Mouse (Mus musculus): Measurements from ENCODE around the gene Begain. TPM values are rescaled to one million over a fixed set of nuclear protein-coding genes. Genes with fewer than 3 reads are reported as not detected.

The Begain gene
- polyA plus RNA-seq, 2 experiments, result 0.88 to 1.4 TPM

- ATAC-seq (ENCODE audit: insufficient read depth), result no peak
- Histone ChIP-seq H3K27ac (no peak overlapping the region), H3K9me3 (ENCODE audit: control insufficient read depth, low read length) (no peaks in the 10 kb centered on the region), H3K36me3 (replicated peaks; ENCODE audit: control insufficient read depth, insufficient read depth, low read depth) (no peaks in the 10 kb centered on the region), H3K27me3 (ENCODE audit: control insufficient read depth, insufficient read depth, low read length) (no peaks in the 10 kb centered on the region; the same call in 1 of the 2 replicates), H3K4me2 (ENCODE audit: low read depth) (no peak overlapping the region), H3K9ac (replicated peaks) (no peak overlapping the region), H3K4me3 (ENCODE audit: insufficient read depth in 1 of 2, low read depth in 2 of 2, low read length in 2 of 2) (no peak overlapping the region), H3K4me1 (replicated peaks; ENCODE audit: control insufficient read depth in 2 of 2, insufficient read depth in 2 of 2, low read length in 1 of 2) (no peaks in the 10 kb centered on the region)
- TF ChIP-seq EP300 (IDR thresholded peaks at IDR 0.05; ENCODE audit: low read depth) (no peak), CTCF (IDR thresholded peaks at IDR 0.05; ENCODE audit: low read depth) (no peak)
- no peak for DNase-seq (ENCODE audit: low read depth in 3 of 3, low spot score in 3 of 3)
- WGBS (ENCODE audit: insufficient replicate concordance), result 64% methylated on average over 6 of the region's 6 CpGs
Observed at GRCm38 (mm10) chr12:109074106-109074505, 6.1 kb upstream of the Begain start.

GRCm38 (mm10) chr12:109071248-109071647 lies 3.2 kb upstream of the Begain start:
- Histone ChIP-seq H3K27me3 (ENCODE audit: control insufficient read depth, insufficient read depth, low read length) (peaks cover 4% of the 10 kb centered on the region), H3K4me3 (ENCODE audit: insufficient read depth in 1 of 2, low read depth in 2 of 2, low read length in 2 of 2) (no peak overlapping the region), H3K36me3 (replicated peaks; ENCODE audit: control insufficient read depth, insufficient read depth, low read depth) (no peaks in the 10 kb centered on the region), H3K27ac (no peak overlapping the region), H3K9me3 (ENCODE audit: control insufficient read depth, low read length) (no peaks in the 10 kb centered on the region), H3K4me2 (ENCODE audit: low read depth) (no peak overlapping the region), H3K4me1 (replicated peaks; ENCODE audit: control insufficient read depth in 2 of 2, insufficient read depth in 2 of 2, low read length in 1 of 2) (no peaks in the 10 kb centered on the region), H3K9ac (replicated peaks) (no peak overlapping the region)
- ATAC-seq (ENCODE audit: insufficient read depth), result no peak
- no peak for TF ChIP-seq CTCF (IDR thresholded peaks at IDR 0.05; ENCODE audit: low read depth)
- no peak for TF ChIP-seq EP300 (IDR thresholded peaks at IDR 0.05; ENCODE audit: low read depth)
- DNase-seq (ENCODE audit: low read depth in 3 of 3, low spot score in 3 of 3), result no peak
- 74% methylated on average over 13 of the region's 13 CpGs for WGBS (ENCODE audit: insufficient replicate concordance)

GRCm38 (mm10) chr12:109069751-109070150 lies 1.7 kb upstream of the Begain start:
- H3K27me3 ChIP-seq (ENCODE audit: control insufficient read depth, insufficient read depth, low read length), result peaks cover 4% of the 10 kb centered on the region
- no peak overlapping the region for H3K27ac ChIP-seq
- ATAC-seq (ENCODE audit: insufficient read depth) (no peak), DNase-seq (ENCODE audit: low read depth in 3 of 3, low spot score in 3 of 3) (no peak)
- no peaks in the 10 kb centered on the region for H3K36me3 ChIP-seq (replicated peaks; ENCODE audit: control insufficient read depth, insufficient read depth, low read depth)
- TF ChIP-seq CTCF (IDR thresholded peaks at IDR 0.05; ENCODE audit: low read depth) (no peak), EP300 (IDR thresholded peaks at IDR 0.05; ENCODE audit: low read depth) (no peak)
- no peak overlapping the region for H3K9ac ChIP-seq (replicated peaks)
- WGBS (ENCODE audit: insufficient replicate concordance), result 24% methylated on average over 2 of the region's 2 CpGs
- H3K4me1 ChIP-seq (replicated peaks; ENCODE audit: control insufficient read depth in 2 of 2, insufficient read depth in 2 of 2, low read length in 1 of 2), result no peaks in the 10 kb centered on the region
- H3K4me3 ChIP-seq (ENCODE audit: insufficient read depth in 1 of 2, low read depth in 2 of 2, low read length in 2 of 2), result no peak overlapping the region
- no peaks in the 10 kb centered on the region for H3K9me3 ChIP-seq (ENCODE audit: control insufficient read depth, low read length)
- no peak overlapping the region for H3K4me2 ChIP-seq (ENCODE audit: low read depth)

GRCm38 (mm10) chr12:109068738-109069137 lies 721 bp upstream of the Begain start:
- TF ChIP-seq CTCF (IDR thresholded peaks at IDR 0.05; ENCODE audit: low read depth), result no peak
- TF ChIP-seq EP300 (IDR thresholded peaks at IDR 0.05; ENCODE audit: low read depth), result no peak
- Histone ChIP-seq H3K4me2 (ENCODE audit: low read depth) (no peak overlapping the region), H3K27ac (no peak overlapping the region), H3K4me1 (replicated peaks; ENCODE audit: control insufficient read depth in 2 of 2, insufficient read depth in 2 of 2, low read length in 1 of 2) (no peaks in the 10 kb centered on the region), H3K9ac (replicated peaks) (no peak overlapping the region), H3K4me3 (ENCODE audit: insufficient read depth in 1 of 2, low read depth in 2 of 2, low read length in 2 of 2) (no peak overlapping the region), H3K27me3 (ENCODE audit: control insufficient read depth, insufficient read depth, low read length) (peaks cover 4% of the 10 kb centered on the region), H3K9me3 (ENCODE audit: control insufficient read depth, low read length) (no peaks in the 10 kb centered on the region), H3K36me3 (replicated peaks; ENCODE audit: control insufficient read depth, insufficient read depth, low read depth) (no peaks in the 10 kb centered on the region)
- no peak for DNase-seq (ENCODE audit: low read depth in 3 of 3, low spot score in 3 of 3)
- WGBS (ENCODE audit: insufficient replicate concordance), result 28% methylated on average over 7 of the region's 7 CpGs
- ATAC-seq (ENCODE audit: insufficient read depth), result no peak

GRCm38 (mm10) chr12:109067561-109068135 lies 369 bp downstream of the Begain start:
- 3% methylated on average over 50 of the region's 59 CpGs for WGBS (ENCODE audit: insufficient replicate concordance)
- peak overlapping the region; percentile 52 for H3K4me2 ChIP-seq (ENCODE audit: low read depth)
- no peaks in the 10 kb centered on the region for H3K36me3 ChIP-seq (replicated peaks; ENCODE audit: control insufficient read depth, insufficient read depth, low read depth)
- ATAC-seq (ENCODE audit: insufficient read depth) (peak; percentile 71), DNase-seq (ENCODE audit: low read depth in 3 of 3, low spot score in 3 of 3) (no peak)
- H3K4me3 ChIP-seq (ENCODE audit: insufficient read depth in 1 of 2, low read depth in 2 of 2, low read length in 2 of 2), result peak overlapping the region; percentile 10 to 38; a peak in 3 of 4 replicates
- TF ChIP-seq CTCF (IDR thresholded peaks at IDR 0.05; ENCODE audit: low read depth) (no peak), EP300 (IDR thresholded peaks at IDR 0.05; ENCODE audit: low read depth) (no peak)
- H3K4me1 ChIP-seq (replicated peaks; ENCODE audit: control insufficient read depth in 2 of 2, insufficient read depth in 2 of 2, low read length in 1 of 2), result no peaks in the 10 kb centered on the region
- H3K9me3 ChIP-seq (ENCODE audit: control insufficient read depth, low read length), result no peaks in the 10 kb centered on the region
- H3K27me3 ChIP-seq (ENCODE audit: control insufficient read depth, insufficient read depth, low read length), result peaks cover 4% of the 10 kb centered on the region
- no peak overlapping the region for H3K27ac ChIP-seq
- 0 out of 2 replicates have a peak overlapping the region, but pooled peaks have one; percentile 3 for H3K9ac ChIP-seq (replicated peaks)

Measured in liver, embryonic 14.5 days (tissue).